Mouse (Mus musculus) MEL (cell line): ENCODE measurements around the gene Stk10.
A peak's percentile ranks its signal among the peaks of the same experiment; 100 is the strongest.

Experiments
- BHLHE40 ChIP-seq: IDR thresholded peaks from 2 replicates; pipeline ENCODE4 v1.6.1; 2012; ENCODE audit warnings: low read depth, mild to moderate bottlenecking, inconsistent platforms, low read length, improper control_type of control experiment, borderline replicate concordance
- CTCF ChIP-seq, 3 experiments: IDR thresholded peaks in 2 of 3; conservative IDR thresholded peaks in 1 of 3; 2 replicates each; pipeline ENCODE4 v1.5.1; 2011 to 2012; ENCODE audit warnings: low read length in 3 of 3, low read depth in 2 of 3, mild to moderate bottlenecking in 2 of 3, improper control_type of control experiment in 1 of 3, inconsistent platforms in 1 of 3, mixed read lengths in 1 of 3, moderate library complexity in 1 of 3; ENCODE audit not compliant: control insufficient read depth in 1 of 3, insufficient read depth in 1 of 3, poor library complexity in 1 of 3, severe bottlenecking in 1 of 3
- EP300 ChIP-seq, 2 experiments: IDR thresholded peaks; 2 replicates each; pipeline ENCODE4 v1.6.1; 2011; ENCODE audit warnings: improper control_type of control experiment in 2 of 2, low read length in 2 of 2, low read depth in 1 of 2, mild to moderate bottlenecking in 1 of 2
- KAT2A ChIP-seq: conservative IDR thresholded peaks from 2 replicates; pipeline ENCODE4 v1.6.1; 2012; ENCODE audit warnings: low read depth, low read length, improper control_type of control experiment, inconsistent platforms
- MAX ChIP-seq: IDR thresholded peaks from 2 replicates; pipeline ENCODE4 v1.6.1; 2011; ENCODE audit warnings: low read length, improper control_type of control experiment
- POLR2A ChIP-seq, 2 experiments: IDR thresholded peaks; 2 replicates each; pipeline ENCODE4 v1.6.1; 2011 to 2012; ENCODE audit warnings: low read length in 2 of 2, mild to moderate bottlenecking in 2 of 2, control low read depth in 1 of 2, improper control_type of control experiment in 1 of 2, low read depth in 1 of 2, moderate library complexity in 1 of 2; ENCODE audit not compliant: control insufficient read depth in 1 of 2, insufficient read depth in 1 of 2, poor library complexity in 1 of 2
- POLR2AphosphoS2 ChIP-seq: IDR thresholded peaks from 2 replicates; pipeline ENCODE4 v1.6.1; 2011; ENCODE audit warnings: low read length, improper control_type of control experiment
- RAD21 ChIP-seq: IDR thresholded peaks from 2 replicates; pipeline ENCODE4 v1.6.1; 2011; ENCODE audit warnings: mild to moderate bottlenecking, low read depth, low read length, improper control_type of control experiment
- TCF12 ChIP-seq: IDR thresholded peaks from 2 replicates; pipeline ENCODE4 v1.6.1; 2014; ENCODE audit warnings: low read depth, mild to moderate bottlenecking, inconsistent platforms, low read length, improper control_type of control experiment, moderate library complexity
- ZNF384 ChIP-seq: IDR thresholded peaks from 2 replicates; pipeline ENCODE4 v1.6.1; 2012; ENCODE audit warnings: low read depth, mild to moderate bottlenecking, inconsistent platforms, low read length, improper control_type of control experiment

DNA sequence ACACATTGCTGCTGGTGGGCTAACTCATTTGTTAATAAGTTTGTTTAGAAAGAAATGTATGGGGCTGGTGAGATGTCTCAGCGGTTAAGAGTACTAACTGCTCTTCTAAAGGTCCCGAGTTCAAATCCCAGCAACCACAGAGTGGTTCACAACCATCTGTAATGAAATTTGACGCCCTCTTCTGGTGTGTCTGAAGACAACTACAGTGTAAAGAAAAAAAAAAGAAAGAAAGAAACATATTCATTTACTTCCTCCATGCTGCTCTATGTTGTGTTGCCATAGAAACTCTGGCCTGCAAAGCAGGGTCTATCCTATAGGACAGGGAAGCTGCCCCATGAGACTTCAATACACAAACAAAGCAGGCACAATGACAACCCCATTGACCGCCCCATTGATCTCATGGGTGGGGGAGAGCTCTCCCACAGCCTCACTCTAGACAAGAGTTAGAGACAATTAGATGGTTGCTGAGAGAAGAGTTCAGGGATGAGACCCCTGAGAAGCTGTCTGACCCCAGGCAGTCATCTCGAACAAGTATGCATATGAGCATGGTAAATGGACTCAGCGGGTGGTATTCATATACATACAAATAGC lies 86.9 kb downstream of the Stk10 start:
- TF ChIP-seq EP300 (IDR thresholded peaks at IDR 0.05; ENCODE audit: low read depth in 1 of 2, low read length in 2 of 2) (no peak), KAT2A (no peak), BHLHE40 (no peak), POLR2A (IDR thresholded peaks at IDR 0.05; ENCODE audit: control insufficient read depth in 1 of 2, insufficient read depth in 1 of 2, low read depth in 1 of 2, low read length in 2 of 2, poor library complexity in 1 of 2) (no peak), RAD21 (no peak), CTCF (IDR thresholded peaks at IDR 0.05 in 2 of 3, conservative IDR thresholded peaks at IDR 0.05 in 1 of 3; ENCODE audit: control insufficient read depth in 1 of 3, insufficient read depth in 1 of 3, low read depth in 2 of 3, low read length in 3 of 3, poor library complexity in 1 of 3, severe bottlenecking in 1 of 3) (peak in 1 of 3 experiments; percentile 10; a peak in 1 of 6 replicates), POLR2AphosphoS2 (no peak), ZNF384 (peak; percentile 72), MAX (no peak), TCF12 (no peak)
